Mouse (Mus musculus) thymus, adult 2 months (tissue): ENCODE data around the gene Pgpep1.

Source experiments
- CTCF ChIP-seq: fragments of 200-500 bp; IDR thresholded peaks from 2 replicates; pipeline ENCODE4 v1.5.1; 2012; ENCODE audit warnings: mild to moderate bottlenecking, control low read depth, low read length, moderate library complexity, borderline replicate concordance; ENCODE audit not compliant: control insufficient read depth, poor library complexity, insufficient read depth; ENCODE audit errors: extremely low read depth
- POLR2A ChIP-seq: fragments of 200-500 bp; IDR thresholded peaks from 2 replicates; pipeline ENCODE4 v1.6.1; 2012; ENCODE audit warnings: mild to moderate bottlenecking, low read length, control low read depth, moderate library complexity; ENCODE audit not compliant: control insufficient read depth, poor library complexity, insufficient read depth; ENCODE audit errors: extremely low read depth

- TF ChIP-seq CTCF (no peak), POLR2A (no peak)
Observed at GRCm38 (mm10) chr8:70630532-70631381, 29.4 kb downstream of the Pgpep1 start.
